Mouse (Mus musculus) lung, postnatal 14 days (tissue): ENCODE measurements at regions not wholly inside any gene's neighbourhood (a gene's known extent, or its start where the extent isn't known, plus 50 kb on each side); places are given as distances from the start of the nearest gene placed in this dataset.
"Not testable (repeated sequence)": the region's sequence is repeated elsewhere in the genome, so short reads cannot be mapped to it uniquely, and the experiment has no call there.

ENCODE experiments used
- DNase-seq: peaks from one replicate; pipeline ENCODE4 v3.0.0; 2021

DNA sequence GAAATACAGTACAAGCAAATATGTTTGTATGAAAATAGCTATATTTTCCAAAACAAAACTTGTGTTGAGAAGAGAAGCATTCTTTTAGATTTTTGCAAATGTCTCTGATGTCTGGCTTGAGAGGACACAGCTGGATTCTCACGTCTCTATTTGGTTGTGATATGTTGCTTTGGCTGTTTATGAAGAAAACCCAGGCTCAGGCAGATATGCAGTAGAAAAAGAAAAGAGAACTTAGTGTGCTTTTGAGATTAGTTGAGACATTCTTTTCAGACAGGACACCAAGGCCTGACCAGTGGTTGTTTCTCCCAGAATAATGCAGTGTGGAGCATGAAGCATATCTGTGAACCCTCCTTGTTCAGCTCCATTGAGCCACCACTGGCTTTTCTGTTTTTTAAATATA, 178.8 kb upstream of the Mamld1 start:
- DNase-seq, result no peak

DNA sequence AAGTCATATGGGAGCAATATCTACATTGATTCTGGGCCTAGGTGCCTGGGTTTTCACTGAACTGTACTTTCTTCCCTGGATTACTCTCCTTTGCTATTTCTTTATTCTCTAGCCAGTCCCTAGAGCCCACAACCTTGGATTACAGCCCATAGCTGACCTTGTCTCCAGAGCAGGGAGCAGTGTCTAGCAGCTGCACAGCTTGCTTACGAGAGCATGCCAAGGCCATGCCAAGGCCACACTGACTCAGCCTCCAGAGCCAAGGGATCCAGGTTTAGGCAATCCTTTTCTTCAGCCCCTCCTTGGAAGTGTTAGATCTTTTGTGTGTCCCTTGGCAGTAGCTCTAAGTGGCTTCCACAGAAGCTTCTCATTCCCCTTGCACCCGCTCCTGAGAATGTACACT, 168.7 kb upstream of the Mamld1 start:
- DNase-seq, result no peak

DNA sequence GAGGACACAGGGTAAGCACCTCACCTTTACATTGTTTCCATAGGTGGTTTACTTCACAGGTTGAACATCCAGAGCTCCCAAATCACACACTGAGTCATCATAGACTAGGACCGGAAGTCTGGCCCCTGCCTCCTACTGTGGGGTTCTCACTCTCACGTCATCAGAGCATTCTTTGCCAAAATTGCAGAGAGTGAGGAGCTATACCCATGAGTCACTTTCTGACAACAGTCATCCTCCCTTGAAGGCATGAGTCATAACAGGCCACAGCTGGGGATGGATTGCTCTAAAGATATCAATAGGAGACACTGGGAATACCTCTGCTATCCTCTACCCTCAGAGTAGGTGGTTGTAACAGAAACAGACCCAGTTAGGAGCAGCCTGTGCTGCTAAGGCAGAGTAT, 166.6 kb upstream of the Mamld1 start:
- no peak for DNase-seq

DNA sequence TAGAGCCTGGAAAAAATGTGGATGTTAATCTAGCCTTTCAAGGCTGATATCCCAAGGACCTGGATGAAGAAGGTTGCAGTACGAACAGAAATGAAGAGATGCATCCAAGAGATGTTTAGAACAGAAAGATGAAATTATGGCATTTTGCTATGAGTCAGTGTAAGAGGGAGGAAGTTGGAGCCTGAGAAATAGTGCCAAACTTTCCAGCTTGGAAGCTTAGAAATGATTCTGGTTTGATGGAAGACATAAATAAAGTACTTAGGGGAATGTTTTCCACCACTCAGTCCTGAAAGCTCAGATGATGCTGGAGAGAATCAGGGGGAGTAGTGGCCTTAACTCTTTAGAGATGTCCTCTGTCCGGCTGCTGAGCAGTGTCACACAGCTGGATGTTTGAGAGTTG, 155.5 kb upstream of the Mamld1 start:
- DNase-seq, result no peak

DNA sequence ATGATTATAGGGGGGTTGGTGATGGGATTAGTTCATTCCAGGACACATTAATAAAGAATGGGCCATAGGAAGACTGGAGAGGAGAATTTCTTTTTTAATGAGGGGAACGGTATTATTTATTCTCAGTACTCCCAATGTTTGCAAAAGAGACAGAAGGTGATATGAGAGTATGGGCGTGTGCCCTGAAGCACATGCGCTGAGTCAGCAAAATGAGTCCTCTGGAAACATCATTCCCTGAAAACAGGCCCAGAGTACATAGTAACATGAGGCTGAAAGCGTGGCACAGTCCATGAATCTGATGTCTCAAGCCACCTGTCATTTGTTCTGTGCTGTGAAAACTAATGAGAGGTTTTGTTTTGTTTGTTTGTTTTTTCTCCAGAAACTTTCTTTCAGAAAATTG, 154.5 kb upstream of the Mamld1 start:
- DNase-seq, result no peak

DNA sequence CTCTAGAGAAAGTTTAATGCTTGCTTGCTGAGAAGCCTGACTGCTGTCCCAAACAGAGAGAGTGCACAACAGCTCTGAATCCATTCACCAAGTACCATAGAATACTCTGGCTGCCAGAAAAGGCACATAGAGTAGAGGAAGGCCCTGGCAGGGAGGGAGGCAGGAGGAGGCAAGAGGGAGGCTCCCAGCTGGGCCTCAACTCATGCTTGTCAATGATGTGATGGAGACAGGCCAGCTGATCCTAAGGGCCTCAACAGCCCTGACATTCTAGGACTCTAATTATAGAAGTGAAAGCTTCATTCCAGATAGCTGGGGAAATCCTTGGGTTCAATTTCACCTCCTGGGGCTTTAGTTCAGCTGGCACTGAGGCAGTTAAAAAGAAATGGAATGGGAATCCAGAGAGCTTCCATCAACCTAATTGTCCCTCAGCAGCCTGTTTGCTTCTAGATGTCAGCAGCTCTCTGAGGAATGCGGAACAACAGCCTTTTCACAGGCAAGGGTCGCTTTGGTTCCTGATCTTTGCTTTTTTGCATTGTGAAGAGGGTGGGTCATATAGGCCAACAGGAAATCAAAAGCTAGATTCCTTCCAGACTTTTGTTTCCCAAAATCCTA, 152.8 kb upstream of the Mamld1 start:
- DNase-seq, result peak; percentile 14

DNA sequence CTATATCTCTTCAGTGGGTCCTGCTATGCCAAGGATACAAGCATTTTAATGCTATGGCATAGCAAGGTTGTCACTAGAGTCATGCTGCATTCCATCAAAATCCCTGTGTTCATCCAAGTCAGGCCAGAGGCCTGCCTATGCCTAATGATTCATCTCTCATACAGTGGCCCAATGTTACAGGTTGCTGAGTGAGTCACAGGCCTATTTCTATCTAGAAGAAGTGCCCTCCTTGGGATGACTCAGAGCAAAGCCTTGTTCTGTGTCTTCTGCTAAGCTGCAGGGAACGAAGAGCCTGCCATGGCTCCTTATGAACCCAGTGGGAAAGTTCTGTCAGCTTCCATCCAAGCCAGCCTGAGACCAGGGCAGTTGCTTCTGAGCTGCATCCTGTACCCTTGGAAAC, 151.2 kb upstream of the Mamld1 start:
- not testable (repeated sequence) for DNase-seq

DNA sequence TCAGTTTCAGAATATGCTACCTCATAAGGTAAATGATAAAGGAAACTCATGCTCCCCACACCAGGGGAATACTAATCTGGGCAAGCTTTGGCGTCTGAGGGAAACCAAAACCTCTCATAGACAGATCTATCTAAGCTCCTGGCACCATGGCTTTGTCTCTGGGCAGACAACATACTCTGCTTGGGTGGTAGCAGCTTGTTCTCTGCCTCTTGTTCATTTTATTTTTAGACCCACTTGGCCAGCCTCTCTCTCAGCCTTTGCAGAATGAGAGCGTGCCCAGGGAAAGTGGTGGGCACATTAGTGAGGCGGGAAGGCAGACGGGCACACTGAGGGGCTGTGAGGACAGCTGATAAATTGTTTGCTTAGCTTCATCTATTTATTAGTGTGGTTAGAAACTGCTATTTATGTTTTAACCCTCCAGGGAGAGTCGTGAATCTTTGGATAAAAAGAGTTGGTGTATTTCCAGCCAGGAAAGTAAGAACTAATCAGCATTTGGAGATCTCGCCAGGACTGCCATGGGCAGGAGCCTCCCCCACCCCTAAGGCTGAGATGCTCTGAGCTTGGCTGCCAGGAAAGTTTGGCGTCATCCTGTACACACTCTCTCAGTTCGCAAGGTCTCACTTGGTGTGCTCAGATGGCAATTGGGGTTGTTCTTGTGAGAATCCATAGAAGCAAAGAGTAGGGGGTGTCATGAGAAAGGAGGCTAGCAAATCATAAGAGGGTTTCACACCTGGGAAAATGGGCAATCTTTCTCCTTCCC, 150.2 kb upstream of the Mamld1 start:
- no peak for DNase-seq

DNA sequence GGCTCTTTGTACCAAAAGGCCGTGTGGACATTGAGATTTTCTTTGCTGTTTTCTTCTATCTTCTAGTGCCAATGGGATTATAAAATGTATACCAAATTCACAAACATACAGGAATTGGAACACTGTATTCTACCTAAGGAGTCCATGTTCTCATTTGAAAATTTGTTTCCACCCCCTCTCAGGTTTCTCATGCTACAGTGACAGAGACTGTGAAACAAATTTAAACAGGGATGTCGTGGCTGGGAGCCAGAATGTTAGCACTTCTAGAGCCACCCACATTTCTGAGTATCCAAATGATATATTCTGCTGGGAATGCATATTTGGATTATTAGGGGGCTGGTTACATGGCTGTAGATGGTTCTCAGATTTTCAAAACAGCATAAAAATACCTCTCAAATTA, 124.4 kb upstream of the Mamld1 start:
- no peak for DNase-seq

DNA sequence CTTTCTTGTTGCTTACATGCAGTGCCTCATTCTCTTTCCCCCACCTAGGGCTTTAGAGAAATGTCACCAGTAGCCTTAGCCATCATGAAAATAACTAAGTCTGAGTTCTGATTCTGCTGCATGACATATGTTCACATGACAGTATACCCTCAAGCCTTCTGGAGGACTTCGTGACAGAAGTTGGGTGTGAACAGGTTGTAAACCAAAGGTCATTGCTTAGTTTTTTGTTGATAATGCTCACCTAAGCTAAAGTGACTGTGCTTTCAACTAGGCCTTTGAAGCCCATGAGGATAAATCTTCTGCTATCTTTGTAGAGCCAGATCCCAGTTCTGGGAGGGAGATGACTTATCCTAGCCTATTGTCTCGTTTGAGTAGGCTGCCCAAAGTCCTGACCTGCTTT, 118.1 kb upstream of the Mamld1 start:
- DNase-seq, result no peak

DNA sequence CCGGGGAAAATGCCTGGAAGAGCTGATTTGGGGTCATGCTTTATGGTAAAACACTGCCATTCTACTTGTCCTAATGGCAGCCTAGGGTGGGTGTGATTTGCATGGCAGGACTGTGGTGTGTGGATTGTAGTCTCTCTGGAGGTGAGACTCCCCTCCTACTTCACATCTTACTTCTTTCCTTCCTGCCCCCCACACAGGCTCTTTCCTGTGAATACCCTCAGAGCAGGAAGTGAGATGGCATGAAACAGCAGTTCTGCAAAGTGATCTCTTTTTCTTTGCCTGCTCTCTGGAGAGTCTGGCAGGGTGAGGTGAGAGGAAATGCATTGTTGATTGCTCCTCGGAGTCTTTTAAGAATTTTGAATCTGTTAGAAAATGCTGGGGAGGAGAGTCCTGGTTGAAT, 104.7 kb upstream of the Mamld1 start:
- DNase-seq, result no peak

DNA sequence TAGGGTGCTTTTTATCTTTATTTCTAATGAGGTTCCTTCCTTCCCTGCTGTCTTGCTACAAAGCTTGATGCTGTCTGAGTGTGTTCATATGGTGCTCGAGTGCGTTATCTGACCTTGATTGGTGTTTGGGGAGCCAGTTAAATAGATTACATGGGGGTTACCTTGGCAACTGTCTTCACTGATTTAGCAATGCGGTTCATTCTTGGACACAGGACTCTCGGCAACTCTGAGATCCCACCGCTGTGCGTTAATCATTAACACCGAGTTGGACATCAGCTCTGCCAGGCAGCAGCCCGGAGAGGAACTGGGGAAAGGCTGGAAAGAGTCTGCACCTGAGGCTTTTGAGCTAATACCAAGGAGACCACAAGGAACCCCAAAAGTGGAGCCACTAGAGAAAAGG, 104.0 kb upstream of the Mamld1 start:
- DNase-seq, result no peak

DNA sequence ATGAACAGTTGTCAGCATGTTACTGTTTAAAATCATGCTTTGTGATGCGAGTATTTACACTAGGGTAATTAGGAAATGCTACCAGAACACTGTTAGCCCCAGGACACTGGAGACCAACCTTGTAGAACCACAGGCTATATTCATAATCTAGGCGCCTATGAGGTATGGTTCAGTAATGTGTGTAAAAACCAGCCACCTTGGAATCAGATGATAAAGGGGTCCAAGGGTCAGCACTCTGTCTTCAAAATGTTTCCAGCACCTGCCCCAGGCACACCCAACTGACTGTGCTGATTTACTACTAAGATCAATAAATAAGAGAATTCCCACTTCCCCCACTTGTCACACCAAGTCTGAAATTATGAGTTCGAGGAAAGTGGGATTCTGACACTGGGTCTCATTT, 100.8 kb upstream of the Mamld1 start:
- DNase-seq, result no peak

DNA sequence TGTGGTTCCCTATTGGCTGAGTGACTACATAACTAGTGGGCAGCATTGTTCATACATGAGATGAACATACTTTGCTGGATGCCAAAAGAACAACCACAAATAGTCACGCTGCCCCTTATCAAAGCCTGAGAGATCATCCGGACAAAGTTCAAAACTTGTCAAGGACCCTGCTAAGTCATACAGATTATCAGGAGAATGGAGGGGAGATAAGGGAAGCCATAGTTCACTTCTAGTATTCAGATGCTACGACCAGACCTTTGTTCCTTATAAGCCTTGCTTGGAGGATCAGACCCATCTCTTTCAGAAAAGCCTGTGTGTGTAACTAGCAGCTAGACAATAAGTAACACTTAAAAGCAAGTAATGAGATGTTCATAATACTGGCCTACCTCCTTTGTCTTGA, 97.0 kb upstream of the Mamld1 start:
- no peak for DNase-seq
